Mouse (Mus musculus) liver, embryonic 16.5 days (tissue): Measurements from ENCODE around the gene Msgn1. TPM values are rescaled to one million over a fixed set of nuclear protein-coding genes. Genes with fewer than 3 reads are reported as not detected.

Experiments
- ATAC-seq: fragments of 200-750 bp; cut with Nextera tagmentation; 2 replicates; pipeline ENCODE4 v1.8.0; 2017; ENCODE audit warnings: low read depth, mild to moderate bottlenecking, moderate number of reproducible peaks, moderate library complexity
- H3K27ac ChIP-seq: fragments of 300-500 bp; sonication (generic); 2 replicates; pipeline ENCODE4 v1.5.1; 2014; ENCODE audit warnings: mild to moderate bottlenecking, low read length
- H3K27me3 ChIP-seq: fragments of 300-500 bp; sonication (generic); 2 replicates; pipeline ENCODE4 v1.6.1; 2014; ENCODE audit warnings: low read depth, low read length, mixed read lengths; ENCODE audit not compliant: control insufficient read depth, insufficient read depth
- H3K36me3 ChIP-seq: fragments of 300-500 bp; sonication (generic); 2 replicates; pipeline ENCODE4 v1.6.1; 2014; ENCODE audit warnings: mild to moderate bottlenecking; ENCODE audit not compliant: control insufficient read depth, insufficient read depth
- H3K4me1 ChIP-seq: fragments of 300-500 bp; sonication (generic); 2 replicates; pipeline ENCODE4 v1.6.1; 2014; ENCODE audit warnings: low read depth, low read length, mixed read lengths; ENCODE audit not compliant: control insufficient read depth
- H3K4me2 ChIP-seq: fragments of 300-500 bp; sonication (generic); 2 replicates; pipeline ENCODE4 v1.6.1; 2014; ENCODE audit warnings: low read depth, low read length, mixed read lengths
- H3K4me3 ChIP-seq: fragments of 300-500 bp; sonication (generic); 2 replicates; pipeline ENCODE4 v1.5.1; 2014; ENCODE audit warnings: low read depth, mild to moderate bottlenecking, low read length
- H3K9ac ChIP-seq: fragments of 300-500 bp; sonication (generic); 2 replicates; pipeline ENCODE4 v1.6.1; 2014; ENCODE audit warnings: low read depth, low read length
- H3K9me3 ChIP-seq: fragments of 300-500 bp; sonication (generic); replicated peaks from 2 replicates; pipeline ENCODE4 v1.6.1; 2016; ENCODE audit warnings: low read length; ENCODE audit not compliant: control insufficient read depth
- WGBS: fragments of 180-500 bp; shearing (Covaris S2); extraction: QIAGEN DNeasy Blood & Tissue Kit; methylation state at CpG from one replicate; pipeline ENCODE4 v1.1.7; 2014; ENCODE audit not compliant: insufficient replicate concordance; 5-methylcytosine and 5-hydroxymethylcytosine counted together
- polyA plus RNA-seq: library from polyadenylated mRNA; unstranded; fragments of >200 nt; fragmentation: Nextera tagmentation; extraction: Ambion mirVana; gene quantifications from 2 replicates; pipeline ENCODE4 v1.2.1, GENCODE M21; 2015

Msgn1 gene
- polyA plus RNA-seq, 1 experiment from 2014 or later: not detected

DNA sequence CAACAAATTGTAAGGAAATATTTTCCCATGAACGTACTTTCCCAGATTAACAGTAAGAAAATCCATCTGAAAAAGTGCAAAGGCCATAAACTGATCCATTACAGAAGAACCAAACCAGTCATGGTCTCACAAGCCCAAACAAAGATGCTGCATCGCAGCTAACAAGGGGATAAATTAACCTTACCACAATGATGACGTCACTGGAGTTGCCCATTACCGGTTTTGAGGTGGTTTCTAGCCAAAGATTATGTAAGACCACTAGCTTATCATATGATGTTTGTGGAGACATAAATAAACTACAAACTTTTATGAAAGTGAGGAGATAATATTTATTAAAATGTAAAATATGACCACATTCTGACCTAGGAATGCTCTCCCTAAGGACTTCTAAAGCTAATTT lies 2.5 kb downstream of the Msgn1 start:
- 50% methylated on average over 4 of the region's 4 CpGs for WGBS
- no peak overlapping the region for H3K4me2 ChIP-seq
- no peak for ATAC-seq
- H3K9ac ChIP-seq: no peak overlapping the region
- no peak overlapping the region for H3K4me3 ChIP-seq
- no peaks in the 10 kb centered on the region for H3K9me3 ChIP-seq
- no peaks in the 10 kb centered on the region for H3K36me3 ChIP-seq
- H3K27me3 ChIP-seq: no peaks in the 10 kb centered on the region
- no peaks in the 10 kb centered on the region for H3K4me1 ChIP-seq
- no peak overlapping the region for H3K27ac ChIP-seq

DNA sequence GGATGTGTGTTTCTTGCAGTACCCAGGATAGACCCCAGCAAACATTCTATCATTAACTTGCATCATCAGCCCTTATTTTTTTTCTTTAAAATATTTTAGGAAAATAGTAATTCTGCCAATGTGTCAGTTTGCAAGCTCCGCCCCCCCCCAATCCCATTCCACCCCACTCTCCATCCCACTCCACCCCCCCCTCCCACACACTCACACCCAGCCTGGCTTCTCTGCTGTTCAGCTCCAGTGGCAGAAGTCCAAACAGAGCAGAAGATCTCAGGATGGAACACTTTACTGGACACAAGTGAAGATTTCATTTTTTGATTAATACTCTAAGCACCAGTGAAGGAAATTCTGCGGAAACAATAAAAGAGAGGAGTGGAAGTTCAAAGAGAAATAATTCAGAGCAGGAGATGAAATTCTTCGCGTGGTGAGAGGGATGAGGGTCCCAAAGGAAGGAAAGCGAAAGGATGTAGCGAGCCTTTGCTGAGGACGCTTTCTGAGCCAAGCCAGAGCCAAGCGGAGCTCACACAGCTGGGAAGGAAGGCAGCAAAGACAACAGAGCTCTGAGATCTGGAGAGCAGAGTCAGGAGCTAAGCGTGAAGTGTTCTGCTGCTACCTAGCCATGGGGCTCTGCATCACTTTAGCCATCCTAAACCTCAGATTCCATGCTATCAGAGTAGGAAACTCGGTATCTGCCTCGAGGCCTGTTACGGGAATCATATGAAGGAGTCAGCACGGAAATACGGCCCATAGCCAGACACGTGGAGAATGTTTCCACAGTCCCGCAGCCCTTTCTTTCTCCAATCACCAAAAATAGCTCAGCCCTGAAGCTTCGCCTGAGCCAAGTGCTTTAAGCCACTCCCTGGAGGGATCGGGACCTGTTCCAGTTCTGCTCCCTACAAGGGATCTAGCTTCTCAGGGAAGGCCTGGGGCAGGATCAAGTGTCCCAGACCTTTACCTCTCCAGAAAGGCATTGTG lies 4.8 kb downstream of the Msgn1 start:
- Histone ChIP-seq H3K9me3 (no peaks in the 10 kb centered on the region), H3K27me3 (no peaks in the 10 kb centered on the region), H3K4me2 (no peak overlapping the region), H3K36me3 (no peaks in the 10 kb centered on the region), H3K27ac (no peak overlapping the region), H3K4me1 (no peaks in the 10 kb centered on the region), H3K9ac (no peak overlapping the region), H3K4me3 (no peak overlapping the region)
- ATAC-seq: no peak
- 65% methylated on average over 18 of the region's 18 CpGs for WGBS

DNA sequence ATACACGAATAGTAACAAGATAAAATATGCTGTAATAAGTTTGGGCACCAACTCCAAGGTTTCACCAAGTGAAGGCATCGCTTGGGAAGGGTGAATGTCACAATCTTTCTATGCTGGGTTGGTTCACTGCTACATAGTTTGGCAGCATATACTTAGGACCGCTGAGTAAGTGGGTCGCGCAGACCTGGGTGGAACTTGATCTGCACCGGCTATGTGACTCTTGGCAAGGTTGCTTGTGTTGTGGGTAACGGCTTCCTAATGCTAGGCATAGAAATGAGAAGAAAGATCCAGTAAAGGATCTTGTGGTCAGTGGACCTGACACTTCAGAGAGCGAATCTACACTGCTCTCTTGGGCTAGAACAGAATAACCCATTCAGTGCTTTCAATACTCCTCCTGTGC lies 6.3 kb downstream of the Msgn1 start:
- WGBS: 72% methylated on average over 8 of the region's 8 CpGs

DNA sequence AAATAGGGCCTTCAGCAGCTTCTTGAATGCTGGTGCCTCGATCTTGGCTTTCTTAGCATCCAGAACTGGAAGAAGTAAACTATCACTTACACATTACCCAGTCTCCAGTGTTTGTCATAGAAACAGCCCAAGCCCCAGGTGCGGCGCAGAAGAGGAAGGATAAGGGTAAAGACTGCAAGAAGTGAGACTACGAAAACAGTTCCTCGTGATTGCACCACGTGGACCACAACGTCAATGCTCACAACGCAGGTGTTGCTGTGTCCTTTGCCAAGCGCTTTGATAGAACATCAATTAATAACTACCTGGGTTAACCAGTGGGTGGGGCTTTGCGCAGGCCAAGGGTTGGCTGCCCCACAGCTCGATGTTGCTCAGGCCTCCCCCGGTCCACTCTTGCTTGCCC lies 8.1 kb downstream of the Msgn1 start:
- Histone ChIP-seq H3K4me1 (no peaks in the 10 kb centered on the region), H3K27me3 (no peaks in the 10 kb centered on the region), H3K9me3 (no peaks in the 10 kb centered on the region), H3K9ac (no peak overlapping the region), H3K27ac (no peak overlapping the region), H3K4me3 (no peak overlapping the region), H3K4me2 (no peak overlapping the region), H3K36me3 (no peaks in the 10 kb centered on the region)
- no peak for ATAC-seq
- WGBS: 68% methylated on average over 12 of the region's 12 CpGs

More for the DNA sequence above, 6.3 kb downstream of the Msgn1 start:
- Histone ChIP-seq H3K9ac (no peak overlapping the region), H3K4me3 (no peak overlapping the region), H3K9me3 (no peaks in the 10 kb centered on the region), H3K36me3 (no peaks in the 10 kb centered on the region), H3K27me3 (no peaks in the 10 kb centered on the region), H3K4me1 (no peaks in the 10 kb centered on the region), H3K4me2 (no peak overlapping the region), H3K27ac (no peak overlapping the region)
- no peak for ATAC-seq

DNA sequence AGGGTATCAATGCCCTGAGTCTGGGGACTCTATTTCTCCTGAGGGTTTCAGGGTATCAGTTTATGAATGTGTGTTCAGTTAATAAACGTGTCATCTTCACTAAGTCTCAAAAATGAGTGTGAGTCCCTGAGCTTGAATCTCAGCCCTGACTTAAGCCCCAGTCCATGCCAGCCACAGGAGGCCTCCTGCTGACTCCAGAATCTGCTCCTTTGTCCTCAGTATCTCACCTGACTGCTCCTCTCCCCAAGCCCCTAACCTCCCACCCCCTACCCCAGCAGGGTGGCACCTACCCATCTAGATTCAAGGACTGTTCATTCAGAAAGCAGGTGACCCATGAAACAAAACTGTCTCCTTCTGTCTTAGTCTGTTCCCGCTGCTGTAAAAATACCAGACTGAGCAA lies 10.2 kb downstream of the Msgn1 start:
- no peak for ATAC-seq
- no peak overlapping the region for H3K4me3 ChIP-seq
- H3K9me3 ChIP-seq: no peaks in the 10 kb centered on the region
- no peaks in the 10 kb centered on the region for H3K36me3 ChIP-seq
- no peaks in the 10 kb centered on the region for H3K4me1 ChIP-seq
- H3K4me2 ChIP-seq: no peak overlapping the region
- no peak overlapping the region for H3K9ac ChIP-seq
- H3K27me3 ChIP-seq: no peaks in the 10 kb centered on the region
- no peak overlapping the region for H3K27ac ChIP-seq
- WGBS: 65% methylated on average over 2 of the region's 2 CpGs

DNA sequence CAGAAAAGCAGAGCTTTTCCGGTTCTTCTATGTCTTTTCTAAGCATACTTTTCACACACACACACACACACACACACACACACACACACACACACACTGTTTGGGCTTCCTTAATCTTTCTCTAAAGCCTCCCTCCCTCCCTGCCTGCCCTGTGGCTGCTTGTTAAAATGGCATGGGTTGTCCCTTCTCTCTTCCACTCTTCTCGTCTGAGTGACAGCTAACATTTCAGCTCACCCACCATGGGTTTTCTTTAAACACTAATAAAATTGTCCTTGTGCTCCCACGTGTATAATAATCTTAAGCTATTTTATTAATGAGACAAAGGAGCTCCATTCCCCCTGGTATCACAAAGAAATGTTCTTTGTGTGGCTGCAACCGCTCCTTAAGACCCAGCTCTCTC lies 10.7 kb downstream of the Msgn1 start:
- no peak overlapping the region for H3K4me3 ChIP-seq
- H3K9ac ChIP-seq: no peak overlapping the region
- 27% methylated on average over 4 of the region's 4 CpGs for WGBS
- no peaks in the 10 kb centered on the region for H3K36me3 ChIP-seq
- no peak for ATAC-seq
- no peaks in the 10 kb centered on the region for H3K4me1 ChIP-seq
- no peak overlapping the region for H3K27ac ChIP-seq
- H3K27me3 ChIP-seq: no peaks in the 10 kb centered on the region
- no peaks in the 10 kb centered on the region for H3K9me3 ChIP-seq
- no peak overlapping the region for H3K4me2 ChIP-seq

DNA sequence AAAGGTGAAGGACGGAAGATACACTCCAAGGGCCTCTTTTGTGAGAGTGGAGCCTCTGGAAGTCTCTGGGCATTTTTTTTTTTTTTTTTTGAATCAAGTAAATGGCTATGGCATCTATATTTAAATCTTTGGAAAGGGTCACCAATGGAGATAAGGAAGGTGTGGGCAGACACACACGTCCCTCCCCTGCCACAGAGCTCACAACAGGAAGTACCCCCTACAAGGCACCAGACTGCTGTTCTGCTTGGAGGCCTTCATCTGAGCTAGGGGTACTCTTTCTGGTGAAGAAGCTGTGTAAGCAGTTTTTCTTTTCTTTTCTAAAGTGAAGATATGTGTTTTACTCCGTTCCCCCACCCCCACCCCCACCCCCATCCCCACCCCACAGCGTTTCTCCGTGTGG lies 11.9 kb downstream of the Msgn1 start:
- Histone ChIP-seq H3K4me2 (no peak overlapping the region), H3K27ac (no peak overlapping the region), H3K9ac (no peak overlapping the region), H3K4me1 (no peaks in the 10 kb centered on the region), H3K27me3 (no peaks in the 10 kb centered on the region), H3K9me3 (no peaks in the 10 kb centered on the region), H3K36me3 (no peaks in the 10 kb centered on the region), H3K4me3 (no peak overlapping the region)
- WGBS: 31% methylated on average over 5 of the region's 5 CpGs
- no peak for ATAC-seq

DNA sequence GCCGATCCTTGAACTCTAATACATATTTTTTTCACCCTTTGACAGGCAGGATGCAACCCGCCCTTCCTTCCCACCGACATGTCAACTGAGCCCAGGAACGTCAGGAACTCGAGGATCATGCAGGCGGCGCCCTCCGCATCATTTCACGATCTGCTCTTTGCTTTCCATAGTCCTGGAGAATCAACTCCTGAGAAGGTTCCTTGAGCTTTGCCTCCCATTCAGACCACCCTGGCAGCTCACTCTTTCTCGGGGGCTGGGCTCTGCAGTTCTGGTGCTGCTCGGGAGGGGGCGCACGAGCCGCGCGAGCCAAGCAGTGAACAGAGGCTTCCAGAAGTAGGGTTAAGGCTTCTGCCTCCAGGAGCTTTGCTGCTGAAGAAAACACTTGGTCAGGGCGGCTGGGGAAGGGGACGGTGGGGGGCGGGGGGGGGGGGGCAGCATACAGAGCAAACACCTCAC lies 12.6 kb downstream of the Msgn1 start:
- H3K9me3 ChIP-seq: no peaks in the 10 kb centered on the region
- no peaks in the 10 kb centered on the region for H3K4me1 ChIP-seq
- H3K4me2 ChIP-seq: no peak overlapping the region
- H3K4me3 ChIP-seq: no peak overlapping the region
- WGBS: 6% methylated on average over 18 of the region's 19 CpGs
- H3K9ac ChIP-seq: no peak overlapping the region
- H3K27me3 ChIP-seq: no peaks in the 10 kb centered on the region
- peak; percentile 35; the same call in 1 of the 2 replicates for ATAC-seq
- no peak overlapping the region for H3K27ac ChIP-seq
- no peaks in the 10 kb centered on the region for H3K36me3 ChIP-seq

DNA sequence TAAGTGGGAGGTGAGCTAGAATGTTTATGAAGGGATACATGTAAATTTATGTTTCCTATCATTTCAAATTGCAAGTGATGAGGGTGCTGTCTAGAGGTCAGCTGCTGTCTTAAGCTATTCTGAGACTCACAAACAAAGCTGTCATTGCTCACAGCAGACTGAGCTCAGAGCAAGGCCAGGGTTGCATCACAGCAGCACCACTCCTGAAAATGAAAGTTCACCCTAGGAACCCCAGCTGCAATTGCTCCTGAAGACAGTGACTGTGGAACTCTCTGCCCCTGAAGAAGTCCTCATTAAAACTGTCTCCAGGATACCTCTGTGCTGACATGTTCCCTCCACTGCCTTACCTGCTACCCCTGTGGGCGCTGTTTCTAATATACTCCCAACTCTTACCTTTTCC lies 13.7 kb downstream of the Msgn1 start:
- Histone ChIP-seq H3K9ac (no peak overlapping the region), H3K27me3 (no peaks in the 10 kb centered on the region), H3K4me3 (no peak overlapping the region), H3K36me3 (no peaks in the 10 kb centered on the region), H3K9me3 (no peaks in the 10 kb centered on the region), H3K4me1 (no peaks in the 10 kb centered on the region), H3K4me2 (no peak overlapping the region), H3K27ac (no peak overlapping the region)
- ATAC-seq: no peak
- WGBS: 64% methylated on average over 1 of the region's 1 CpGs
